Mouse (Mus musculus): ENCODE data around the gene Lzts2. TPM values are rescaled to one million over a fixed set of nuclear protein-coding genes. Genes with fewer than 3 reads are reported as not detected.

Gene Lzts2
- polyA plus RNA-seq, 1 experiment from 2014 or later = 26.2 TPM

DNA sequence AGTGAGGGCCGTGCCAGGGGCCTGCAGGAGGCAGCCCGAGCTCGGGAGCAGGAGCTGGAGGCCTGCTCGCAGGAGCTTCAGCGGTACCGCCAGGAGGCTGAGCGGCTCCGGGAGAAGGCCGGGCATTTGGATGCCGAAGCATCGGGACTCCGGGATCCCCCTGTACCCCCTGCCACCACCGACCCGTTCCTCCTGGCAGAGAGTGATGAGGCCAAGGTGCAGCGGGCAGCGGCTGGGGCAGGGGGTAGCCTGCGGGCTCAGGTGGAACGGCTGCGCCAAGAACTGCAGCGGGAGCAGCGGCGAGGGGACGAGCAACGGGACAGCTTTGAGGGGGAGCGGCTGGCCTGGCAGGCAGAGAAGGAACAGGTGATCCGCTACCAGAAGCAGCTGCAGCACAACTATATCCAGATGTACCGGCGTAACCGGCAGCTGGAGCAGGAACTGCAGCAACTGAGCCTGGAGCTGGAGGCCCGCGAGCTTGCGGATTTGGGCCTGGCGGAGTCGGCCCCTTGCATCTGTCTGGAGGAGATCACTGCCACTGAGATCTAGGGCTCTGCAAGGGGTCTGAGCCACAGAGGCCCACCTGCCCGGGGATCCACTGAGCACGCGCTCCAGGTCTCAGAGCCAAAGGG lies 11.8 kb downstream of the Lzts2 start:
- H3K27ac ChIP-seq (ENCODE audit: low read depth, low read length) = peak overlapping the region; percentile 23; the same call in 1 of the 2 replicates
- no peak overlapping the region for H3K9ac ChIP-seq (ENCODE audit: low read depth, low read length)
- TF ChIP-seq CTCF (IDR thresholded peaks at IDR 0.05; ENCODE audit: low read depth) = no peak
- no peak overlapping the region for H3K4me2 ChIP-seq (replicated peaks; ENCODE audit: low read depth)
- WGBS = 88% methylated on average over 37 of the region's 37 CpGs
- no peaks in the 10 kb centered on the region for H3K9me3 ChIP-seq (ENCODE audit: control insufficient read depth)
- no peak overlapping the region for H3K4me3 ChIP-seq (ENCODE audit: low read depth, low read length)
- H3K27me3 ChIP-seq (replicated peaks; ENCODE audit: control insufficient read depth, insufficient read depth, low read length) = no peaks in the 10 kb centered on the region
- no peak for ATAC-seq
- H3K36me3 ChIP-seq (ENCODE audit: control insufficient read depth, insufficient read depth) = peaks cover 63% of the 10 kb centered on the region
- no peaks in the 10 kb centered on the region; the same call in 1 of the 2 replicates for H3K4me1 ChIP-seq (replicated peaks; ENCODE audit: control insufficient read depth, insufficient read depth, low read length)

DNA sequence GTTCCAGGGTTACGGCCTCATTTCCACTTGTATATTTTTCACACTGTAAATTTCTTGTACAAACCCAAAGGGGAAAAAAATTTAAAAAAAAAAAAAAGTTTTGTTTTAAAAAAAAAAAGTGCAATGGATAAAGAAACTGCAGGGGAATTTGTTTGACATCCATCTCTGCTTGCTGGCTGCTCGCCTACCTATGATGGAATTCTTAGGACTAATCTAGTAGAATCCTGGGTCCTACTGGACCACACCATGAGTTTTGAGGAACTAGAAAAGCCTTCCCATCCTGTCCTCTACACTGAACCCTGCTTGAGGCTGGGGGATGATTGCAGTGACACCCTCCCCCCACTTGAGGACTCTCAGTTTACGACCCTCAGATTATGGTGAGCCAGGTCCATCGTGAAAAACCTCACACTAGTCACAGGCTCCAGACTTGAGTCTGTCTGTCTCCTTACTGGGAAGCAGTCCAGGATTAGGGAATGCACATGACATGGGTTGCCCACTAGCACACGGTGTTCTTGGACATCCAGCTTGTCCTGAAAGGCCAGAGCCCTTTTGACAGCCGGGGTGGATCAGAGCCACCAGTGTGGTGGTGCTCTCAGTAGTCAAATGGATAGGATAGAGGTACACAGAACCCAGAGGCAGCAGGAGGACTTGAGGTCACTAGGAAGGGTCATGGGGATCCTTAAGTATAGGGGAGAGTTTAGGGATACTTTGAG lies 12.9 kb downstream of the Lzts2 start:
- no peak for ATAC-seq
- no peak for TF ChIP-seq CTCF (IDR thresholded peaks at IDR 0.05; ENCODE audit: low read depth)
- H3K4me2 ChIP-seq (replicated peaks; ENCODE audit: low read depth) = no peak overlapping the region
- no peaks in the 10 kb centered on the region for H3K27me3 ChIP-seq (replicated peaks; ENCODE audit: control insufficient read depth, insufficient read depth, low read length)
- peaks cover 56% of the 10 kb centered on the region for H3K36me3 ChIP-seq (ENCODE audit: control insufficient read depth, insufficient read depth)
- H3K27ac ChIP-seq (ENCODE audit: low read depth, low read length) = no peak overlapping the region; the same call in 1 of the 2 replicates
- H3K9ac ChIP-seq (ENCODE audit: low read depth, low read length) = no peak overlapping the region
- H3K9me3 ChIP-seq (ENCODE audit: control insufficient read depth) = no peaks in the 10 kb centered on the region
- WGBS = 59% methylated on average over 6 of the region's 6 CpGs
- H3K4me3 ChIP-seq (ENCODE audit: low read depth, low read length) = no peak overlapping the region
- no peaks in the 10 kb centered on the region; the same call in 1 of the 2 replicates for H3K4me1 ChIP-seq (replicated peaks; ENCODE audit: control insufficient read depth, insufficient read depth, low read length)

DNA sequence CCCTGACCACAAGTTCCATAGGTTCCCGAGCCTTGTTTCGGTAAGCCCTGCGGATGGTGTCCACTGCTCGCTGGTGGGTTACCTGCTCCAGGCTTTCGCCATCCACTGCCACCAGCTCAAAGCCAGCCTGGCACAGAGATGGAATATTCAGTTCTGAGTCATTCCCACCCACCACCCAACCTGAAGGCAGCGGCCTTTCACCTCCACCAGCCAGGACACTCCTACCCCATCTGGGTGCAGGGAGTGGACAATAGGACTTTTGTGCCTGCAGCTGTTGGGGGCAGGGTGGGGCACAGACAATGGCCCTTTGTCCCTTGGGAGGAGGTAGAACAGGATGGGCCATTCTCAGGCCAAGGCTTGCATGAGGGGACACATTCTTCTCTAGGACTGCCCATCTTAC lies 13.6 kb downstream of the Lzts2 start:
- Histone ChIP-seq H3K9ac (ENCODE audit: low read depth, low read length) (no peak overlapping the region), H3K4me1 (replicated peaks; ENCODE audit: control insufficient read depth, insufficient read depth, low read length) (no peaks in the 10 kb centered on the region; the same call in 1 of the 2 replicates), H3K27ac (ENCODE audit: low read depth, low read length) (0 out of 2 replicates have a peak overlapping the region, but pooled peaks have one; percentile 35), H3K4me3 (ENCODE audit: low read depth, low read length) (no peak overlapping the region), H3K27me3 (replicated peaks; ENCODE audit: control insufficient read depth, insufficient read depth, low read length) (no peaks in the 10 kb centered on the region), H3K9me3 (ENCODE audit: control insufficient read depth) (no peaks in the 10 kb centered on the region), H3K4me2 (replicated peaks; ENCODE audit: low read depth) (no peak overlapping the region), H3K36me3 (ENCODE audit: control insufficient read depth, insufficient read depth) (peaks cover 51% of the 10 kb centered on the region)
- ATAC-seq = peak; percentile 49
- TF ChIP-seq CTCF (IDR thresholded peaks at IDR 0.05; ENCODE audit: low read depth) = no peak
- WGBS = 74% methylated on average over 6 of the region's 6 CpGs

DNA sequence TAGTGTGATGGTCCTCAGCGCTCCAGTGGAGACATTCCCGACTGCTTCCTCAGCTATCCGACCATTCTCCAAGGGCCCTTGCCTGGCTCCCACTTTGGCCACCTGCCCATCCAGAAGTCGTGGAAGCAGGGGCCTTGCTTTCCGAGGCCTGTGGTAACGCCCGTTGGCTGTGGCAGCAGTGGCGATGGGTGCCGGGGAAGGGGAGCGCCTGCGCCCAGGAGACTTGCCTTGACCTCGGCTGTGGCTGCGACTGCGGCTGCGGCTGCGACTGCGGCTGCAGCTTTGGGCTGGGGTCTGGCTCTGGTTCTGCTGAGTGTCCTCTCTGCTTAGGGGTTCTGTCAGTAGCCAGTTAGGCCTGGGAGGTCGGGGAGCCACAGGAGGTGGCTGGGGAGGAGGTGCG lies 14.5 kb downstream of the Lzts2 start:
- Histone ChIP-seq H3K9ac (ENCODE audit: low read depth, low read length) (no peak overlapping the region), H3K4me2 (replicated peaks; ENCODE audit: low read depth) (no peak overlapping the region), H3K4me3 (ENCODE audit: low read depth, low read length) (no peak overlapping the region), H3K9me3 (ENCODE audit: control insufficient read depth) (no peaks in the 10 kb centered on the region), H3K4me1 (replicated peaks; ENCODE audit: control insufficient read depth, insufficient read depth, low read length) (no peaks in the 10 kb centered on the region; the same call in 1 of the 2 replicates), H3K36me3 (ENCODE audit: control insufficient read depth, insufficient read depth) (peaks cover 46% of the 10 kb centered on the region), H3K27me3 (replicated peaks; ENCODE audit: control insufficient read depth, insufficient read depth, low read length) (no peaks in the 10 kb centered on the region), H3K27ac (ENCODE audit: low read depth, low read length) (peak overlapping the region; percentile 35)
- 63% methylated on average over 19 of the region's 19 CpGs for WGBS
- no peak for ATAC-seq
- no peak for TF ChIP-seq CTCF (IDR thresholded peaks at IDR 0.05; ENCODE audit: low read depth)

DNA sequence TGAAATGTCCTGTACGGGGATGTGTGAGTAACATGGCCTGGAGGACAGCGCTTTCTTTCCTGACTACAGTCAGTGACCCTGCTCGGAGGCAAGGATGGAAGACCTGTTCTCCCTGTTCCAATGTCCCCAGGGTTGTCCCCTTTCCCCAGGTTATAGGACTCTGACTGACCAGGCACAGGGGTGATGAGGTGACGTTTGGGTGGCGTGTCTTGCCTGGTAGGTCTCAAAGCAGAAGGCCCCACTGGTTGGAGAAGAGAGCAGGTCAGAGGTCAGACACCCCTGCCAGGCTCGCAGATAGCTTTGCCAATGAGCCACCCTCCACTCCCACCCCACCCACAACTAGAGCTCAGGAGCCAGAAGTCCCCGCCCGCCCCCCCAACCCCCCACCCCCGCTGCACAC lies 15.4 kb downstream of the Lzts2 start:
- Histone ChIP-seq H3K4me2 (replicated peaks; ENCODE audit: low read depth) (no peak overlapping the region), H3K9ac (ENCODE audit: low read depth, low read length) (no peak overlapping the region), H3K9me3 (ENCODE audit: control insufficient read depth) (no peaks in the 10 kb centered on the region), H3K36me3 (ENCODE audit: control insufficient read depth, insufficient read depth) (peaks cover 42% of the 10 kb centered on the region), H3K4me3 (ENCODE audit: low read depth, low read length) (no peak overlapping the region), H3K27ac (ENCODE audit: low read depth, low read length) (no peak overlapping the region), H3K27me3 (replicated peaks; ENCODE audit: control insufficient read depth, insufficient read depth, low read length) (no peaks in the 10 kb centered on the region), H3K4me1 (replicated peaks; ENCODE audit: control insufficient read depth, insufficient read depth, low read length) (no peaks in the 10 kb centered on the region; the same call in 1 of the 2 replicates)
- WGBS = 59% methylated on average over 9 of the region's 9 CpGs
- no peak for TF ChIP-seq CTCF (IDR thresholded peaks at IDR 0.05; ENCODE audit: low read depth)
- no peak for ATAC-seq

DNA sequence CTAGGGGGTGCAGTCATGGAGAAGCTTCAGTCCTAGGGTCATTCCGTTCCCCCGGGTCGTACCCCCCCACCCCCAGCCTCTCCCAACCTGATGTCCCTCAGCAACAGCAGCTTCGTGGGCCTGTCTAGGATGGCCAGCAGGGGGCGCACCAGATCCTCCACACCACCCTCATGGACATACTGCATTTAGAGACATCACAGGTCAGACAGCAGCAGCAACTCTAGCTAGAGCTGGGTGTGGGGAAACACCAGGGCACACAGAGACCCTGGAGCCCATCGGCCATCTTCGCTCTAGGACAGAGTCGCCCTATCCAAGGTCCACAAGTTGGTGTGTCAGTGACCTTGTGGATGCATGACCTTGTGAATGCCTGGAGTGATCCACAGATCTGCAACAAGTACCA lies 15.9 kb downstream of the Lzts2 start:
- Histone ChIP-seq H3K9me3 (ENCODE audit: control insufficient read depth) (no peaks in the 10 kb centered on the region), H3K4me1 (replicated peaks; ENCODE audit: control insufficient read depth, insufficient read depth, low read length) (no peaks in the 10 kb centered on the region; the same call in 1 of the 2 replicates), H3K4me3 (ENCODE audit: low read depth, low read length) (no peak overlapping the region), H3K9ac (ENCODE audit: low read depth, low read length) (no peak overlapping the region), H3K27me3 (replicated peaks; ENCODE audit: control insufficient read depth, insufficient read depth, low read length) (no peaks in the 10 kb centered on the region), H3K4me2 (replicated peaks; ENCODE audit: low read depth) (peak overlapping the region; percentile 60; the same call in 1 of the 2 replicates), H3K27ac (ENCODE audit: low read depth, low read length) (no peak overlapping the region), H3K36me3 (ENCODE audit: control insufficient read depth, insufficient read depth) (peaks cover 37% of the 10 kb centered on the region)
- WGBS = 36% methylated on average over 8 of the region's 8 CpGs
- no peak for ATAC-seq
- TF ChIP-seq CTCF (IDR thresholded peaks at IDR 0.05; ENCODE audit: low read depth) = peak; percentile 89
